Mouse (Mus musculus) megakaryocyte, embryonic 14.5 days (primary cell): Measurements from ENCODE around the gene Rnf169. TPM values are rescaled to one million over a fixed set of nuclear protein-coding genes. Genes with fewer than 3 reads are reported as not detected.

Experiments used
- H3K27me3 ChIP-seq: replicated peaks from 2 replicates; pipeline ENCODE3; 2012; ENCODE audit warnings: inconsistent platforms
- H3K36me3 ChIP-seq: replicated peaks from 2 replicates; pipeline ENCODE3; 2012; ENCODE audit warnings: low read length, inconsistent platforms, mixed read lengths
- H3K4me1 ChIP-seq: 2 replicates; pipeline ENCODE4 v1.6.1; 2012; ENCODE audit warnings: inconsistent platforms
- H3K4me3 ChIP-seq: replicated peaks from 2 replicates; pipeline ENCODE3; 2012; ENCODE audit warnings: moderate library complexity, mild to moderate bottlenecking, inconsistent platforms
- H3K9me3 ChIP-seq: 2 replicates; pipeline ENCODE4 v1.6.1; 2012; ENCODE audit warnings: inconsistent platforms
- FLI1 ChIP-seq: IDR thresholded peaks from 2 replicates; pipeline ENCODE4 v1.6.1; 2012; ENCODE audit warnings: low read length, inconsistent platforms, mixed read lengths
- GATA1 ChIP-seq: IDR thresholded peaks from 3 replicates; pipeline ENCODE4 v1.6.1; 2012; ENCODE audit warnings: mixed read lengths, low read length, inconsistent platforms, borderline replicate concordance
- polyA plus RNA-seq: library from polyadenylated mRNA; stranded (reverse); fragments of >175 nt; gene quantifications from 2 replicates; pipeline ENCODE4 v1.2.3, GENCODE M21; 2012; ENCODE audit warnings: low replicate concordance; ENCODE audit not compliant: insufficient read depth

Rnf169 gene
- polyA plus RNA-seq, 1 experiment, result 0.87 TPM

DNA sequence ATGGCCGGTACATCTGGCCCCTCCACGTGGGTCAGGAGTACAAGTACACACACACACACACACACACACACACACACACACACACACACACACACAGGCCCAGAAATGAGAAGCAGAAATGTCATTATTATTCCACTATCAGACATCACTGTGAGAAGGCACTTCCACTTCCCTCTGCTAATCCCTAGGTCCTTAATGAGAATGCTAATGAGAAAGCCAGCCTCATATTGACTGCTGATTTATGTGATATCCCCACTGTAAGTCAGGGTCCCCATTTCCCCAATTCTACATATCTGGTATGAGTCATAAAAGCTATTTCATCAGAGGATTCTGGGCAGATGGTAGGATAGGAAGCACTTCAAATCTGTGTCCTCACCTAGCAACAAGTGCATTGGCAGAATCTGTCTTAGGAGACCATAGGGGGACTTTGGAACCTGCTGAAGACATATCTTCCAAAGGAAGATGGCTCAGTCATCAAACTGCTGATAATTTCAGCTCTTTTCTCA is 93.0 kb downstream of the Rnf169 start:
- TF ChIP-seq GATA1, result no peak
- no peak for TF ChIP-seq FLI1
- peaks cover 34% of the 10 kb centered on the region for H3K4me1 ChIP-seq
- H3K4me3 ChIP-seq, result no peak overlapping the region
- peaks cover 33% of the 10 kb centered on the region for H3K27me3 ChIP-seq
- H3K9me3 ChIP-seq, result no peaks in the 10 kb centered on the region
- H3K36me3 ChIP-seq, result no peaks in the 10 kb centered on the region

- H3K36me3 ChIP-seq, result no peaks in the 10 kb centered on the region
- peaks cover 5% of the 10 kb centered on the region; the same call in 1 of the 2 replicates for H3K4me1 ChIP-seq
- no peaks in the 10 kb centered on the region for H3K9me3 ChIP-seq
- H3K4me3 ChIP-seq, result no peak overlapping the region
- peaks cover 27% of the 10 kb centered on the region for H3K27me3 ChIP-seq
- no peak for TF ChIP-seq GATA1
- no peak for TF ChIP-seq FLI1
Measured at GRCm38 (mm10) chr7:99878254-99878653, 102.0 kb downstream of the Rnf169 start.

- TF ChIP-seq GATA1, result no peak
- TF ChIP-seq FLI1, result no peak
- H3K4me1 ChIP-seq, result peaks cover 11% of the 10 kb centered on the region; the same call in 1 of the 2 replicates
Measured at GRCm38 (mm10) chr7:99876345-99876744, 103.9 kb downstream of the Rnf169 start.

GRCm38 (mm10) chr7:99875891-99876290 is 104.4 kb downstream of the Rnf169 start:
- TF ChIP-seq FLI1 (no peak), GATA1 (no peak)
- Histone ChIP-seq H3K4me1 (peaks cover 11% of the 10 kb centered on the region; the same call in 1 of the 2 replicates), H3K9me3 (no peaks in the 10 kb centered on the region), H3K4me3 (no peak overlapping the region), H3K36me3 (no peaks in the 10 kb centered on the region), H3K27me3 (peaks cover 32% of the 10 kb centered on the region)

More at GRCm38 (mm10) chr7:99876345-99876744, 103.9 kb downstream of the Rnf169 start:
- H3K4me3 ChIP-seq, result no peak overlapping the region
- no peaks in the 10 kb centered on the region for H3K9me3 ChIP-seq
- H3K27me3 ChIP-seq, result peaks cover 32% of the 10 kb centered on the region
- H3K36me3 ChIP-seq, result no peaks in the 10 kb centered on the region

DNA sequence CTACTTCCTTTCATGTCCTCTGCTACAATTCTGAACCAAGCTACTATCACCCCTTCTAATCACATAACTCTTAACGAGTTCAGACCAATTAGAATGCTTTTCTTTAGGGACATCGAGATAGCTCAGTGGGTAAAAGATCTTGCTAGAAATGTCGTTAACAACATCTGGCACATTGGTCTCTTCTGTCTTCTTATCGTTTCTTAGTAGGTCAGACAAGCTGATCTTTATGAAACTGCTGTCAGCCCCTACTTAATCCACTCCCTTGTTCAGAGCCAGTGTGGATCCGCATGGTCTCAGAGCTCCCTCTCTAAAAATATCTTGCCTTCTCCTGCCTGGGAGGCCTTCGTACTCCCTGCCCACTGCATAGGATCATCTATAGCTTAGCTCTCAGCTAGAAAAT is 106.3 kb downstream of the Rnf169 start:
- no peak for TF ChIP-seq FLI1
- no peak for TF ChIP-seq GATA1
- Histone ChIP-seq H3K36me3 (no peaks in the 10 kb centered on the region), H3K27me3 (peaks cover 16% of the 10 kb centered on the region), H3K9me3 (no peaks in the 10 kb centered on the region), H3K4me1 (peaks cover 19% of the 10 kb centered on the region), H3K4me3 (no peak overlapping the region)

Other genes starting within 250 kb of the Rnf169 start
- not detected in 2 replicates for gene Olfr521, start 216.9 kb downstream of the Rnf169 start, polyA plus RNA-seq
- gene Neu3, start 152.0 kb downstream of the Rnf169 start, polyA plus RNA-seq, result 0.49 and 0.83 TPM in 2 replicates
- gene Xrra1, start 121.3 kb downstream of the Rnf169 start, polyA plus RNA-seq, result 0.08 TPM in 1 of 2 replicates, not detected in the other
- 18.5 and 108 TPM in 2 replicates for gene Spcs2, start 117.0 kb downstream of the Rnf169 start, polyA plus RNA-seq
- gene Chrdl2, start 25.7 kb upstream of the Rnf169 start, polyA plus RNA-seq, result 0.15 TPM in 1 of 2 replicates, not detected in the other
- gene Pold3, start 141.1 kb upstream of the Rnf169 start, polyA plus RNA-seq, result 5.7 TPM in 1 of 2 replicates, not detected in the other
- gene Lipt2, start 178.8 kb upstream of the Rnf169 start, polyA plus RNA-seq, result 2.3 and 3.1 TPM in 2 replicates
- not detected in 2 replicates for gene Kcne3, start 196.1 kb upstream of the Rnf169 start, polyA plus RNA-seq
- 8.0 and 21.0 TPM in 2 replicates for gene Pgm2l1, start 246.9 kb upstream of the Rnf169 start, polyA plus RNA-seq